Mouse (Mus musculus) heart, adult 2 months (tissue): Measurements from ENCODE around the gene Mdc1.

Experiments used
- EP300 ChIP-seq: fragments of 200-500 bp; IDR thresholded peaks from 2 replicates; pipeline ENCODE4 v1.6.1; 2011; ENCODE audit warnings: low read depth, low read length, control low read depth; ENCODE audit not compliant: insufficient read depth
- POLR2A ChIP-seq: fragments of 200-500 bp; IDR thresholded peaks from 2 replicates; pipeline ENCODE4 v1.6.1; 2011; ENCODE audit warnings: mild to moderate bottlenecking, low read depth, low read length, control low read depth; ENCODE audit not compliant: insufficient read depth

DNA sequence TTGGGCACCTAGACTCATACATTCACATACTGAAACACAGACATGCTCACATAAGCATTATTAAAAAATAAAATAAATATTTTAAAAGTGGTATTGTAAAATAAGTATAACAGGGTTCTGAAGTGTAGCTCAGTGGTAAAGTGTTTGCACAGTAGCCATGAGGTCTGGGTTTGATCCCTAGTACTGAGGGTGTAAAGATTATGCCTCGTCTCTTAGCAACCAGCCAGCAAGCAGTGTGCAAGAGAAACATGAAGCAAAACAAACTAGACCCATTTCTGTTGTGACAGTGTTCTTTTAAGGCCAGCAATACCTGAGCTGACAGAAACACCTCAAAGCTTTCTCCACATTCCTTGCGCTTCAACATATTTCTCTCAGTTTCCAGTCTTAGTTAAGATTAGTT lies 40.4 kb upstream of the Mdc1 start:
- TF ChIP-seq EP300: no peak
- no peak for TF ChIP-seq POLR2A
